Mouse (Mus musculus): ENCODE results near the gene Gm15155.
"Not testable (repeated sequence)": the region's sequence is repeated elsewhere in the genome, so short reads cannot be mapped to it uniquely, and the experiment has no call there.

Gene Gm15155

GRCm38 (mm10) chrX:156009756-156010155, 385.2 kb downstream of the Gm15155 start:
- DNase-seq (ENCODE audit: low spot score in 2 of 2), result no peak

DNA sequence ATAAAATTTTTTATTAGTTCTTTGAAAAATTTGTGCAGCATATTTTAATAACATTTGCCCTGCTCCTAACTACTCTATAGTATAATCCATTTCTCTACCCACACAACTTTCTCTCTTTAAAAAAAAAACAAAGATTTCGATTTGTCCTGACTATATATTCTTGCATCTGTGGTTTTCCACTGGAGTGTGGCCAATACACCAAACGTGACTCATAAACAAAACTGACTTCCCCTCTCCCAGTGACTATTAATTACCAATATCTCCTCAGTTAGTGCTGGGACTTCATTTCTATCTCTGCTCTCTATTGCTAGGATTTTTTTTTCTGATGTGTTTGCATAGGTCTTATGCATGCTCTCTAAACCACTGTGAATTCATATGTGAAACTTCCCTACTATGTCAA, 531.2 kb downstream of the Gm15155 start:
- no peak for DNase-seq (ENCODE audit: low spot score in 2 of 2)

- DNase-seq (ENCODE audit: low spot score in 2 of 2), result no peak
These were observed 547.0 kb downstream of the Gm15155 start for GRCm38 (mm10) chrX:156171587-156171986.

DNA sequence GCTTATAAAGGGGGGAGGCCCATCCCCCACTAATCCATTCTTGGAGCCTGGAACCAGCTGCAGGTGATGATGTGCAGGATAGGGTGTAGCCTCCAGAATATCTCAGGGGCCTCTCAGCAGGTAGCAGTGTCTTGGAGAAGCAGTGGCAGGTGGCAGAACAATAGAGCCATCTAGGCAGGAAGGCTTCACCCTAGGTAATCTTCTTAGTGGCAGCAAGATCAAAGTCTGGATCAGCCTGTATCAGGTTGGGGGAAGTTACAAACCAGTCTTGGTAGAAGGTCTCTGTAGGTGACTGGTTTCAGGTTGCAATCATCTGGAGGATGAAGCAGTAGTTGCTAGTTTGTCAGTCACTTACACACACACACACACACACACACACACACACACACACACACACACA, 679.3 kb downstream of the Gm15155 start:
- not testable (repeated sequence) for DNase-seq (ENCODE audit: low spot score in 2 of 2)

All from frontal cortex, postnatal 36 days (tissue).